Mouse (Mus musculus) spleen, adult 2 months (tissue): ENCODE data around the gene Ppp4r4. TPM values are rescaled to one million over a fixed set of nuclear protein-coding genes. Genes with fewer than 3 reads are reported as not detected.

ENCODE experiments used
- polyA plus RNA-seq: library from polyadenylated mRNA; depleted of rRNA; stranded (reverse); fragments of >200 nt; gene quantifications from 2 replicates; pipeline ENCODE4 v1.2.3, GENCODE M21; 2012; rRNA removed

Gene Ppp4r4
- polyA plus RNA-seq, 1 experiment = 0.08 TPM

Other genes with a start within 250 kb of the Ppp4r4 start
- gene Fam181a, start 221.3 kb upstream of the Ppp4r4 start, polyA plus RNA-seq = not detected in 2 replicates
- gene Asb2, start 176.3 kb upstream of the Ppp4r4 start, polyA plus RNA-seq = 128 and 216 TPM in 2 replicates
- 4.9 and 5.7 TPM in 2 replicates for gene Otub2, start 143.6 kb upstream of the Ppp4r4 start, polyA plus RNA-seq
- 0.82 and 1.1 TPM in 2 replicates for gene 9330161L09Rik, start 124.5 kb upstream of the Ppp4r4 start, polyA plus RNA-seq
- 26.9 and 32.5 TPM in 2 replicates for gene Ddx24, start 106.5 kb upstream of the Ppp4r4 start, polyA plus RNA-seq
- 188 and 204 TPM in 2 replicates for gene Ifi27, start 98.1 kb upstream of the Ppp4r4 start, polyA plus RNA-seq
- gene Ifi27l2a, start 88.6 kb upstream of the Ppp4r4 start, polyA plus RNA-seq = 731 and 1,353 TPM in 2 replicates
- gene Ifi27l2b, start 75.1 kb upstream of the Ppp4r4 start, polyA plus RNA-seq = 0.07 and 0.08 TPM in 2 replicates
- gene Serpina10, start 99.2 kb downstream of the Ppp4r4 start, polyA plus RNA-seq = 0.47 and 0.76 TPM in 2 replicates
- not detected in 2 replicates for gene Serpina6, start 124.9 kb downstream of the Ppp4r4 start, polyA plus RNA-seq
- gene Serpina16, start 143.9 kb downstream of the Ppp4r4 start, polyA plus RNA-seq = not detected in 2 replicates
- 0.05 TPM in 1 of 2 replicates, not detected in the other for gene Serpina1f, start 163.2 kb downstream of the Ppp4r4 start, polyA plus RNA-seq
- 0.46 and 0.65 TPM in 2 replicates for gene Serpina1d, start 241.3 kb downstream of the Ppp4r4 start, polyA plus RNA-seq